Mouse (Mus musculus) megakaryocyte, embryonic 14.5 days (primary cell): ENCODE measurements around the gene Ccdc88c. TPM values are rescaled to one million over a fixed set of nuclear protein-coding genes. Genes with fewer than 3 reads are reported as not detected.

Experiments
- H3K27me3 ChIP-seq: replicated peaks from 2 replicates; pipeline ENCODE3; 2012; ENCODE audit warnings: inconsistent platforms
- H3K36me3 ChIP-seq: replicated peaks from 2 replicates; pipeline ENCODE3; 2012; ENCODE audit warnings: low read length, inconsistent platforms, mixed read lengths
- H3K4me1 ChIP-seq: 2 replicates; pipeline ENCODE4 v1.6.1; 2012; ENCODE audit warnings: inconsistent platforms
- H3K4me3 ChIP-seq: replicated peaks from 2 replicates; pipeline ENCODE3; 2012; ENCODE audit warnings: moderate library complexity, mild to moderate bottlenecking, inconsistent platforms
- H3K9me3 ChIP-seq: 2 replicates; pipeline ENCODE4 v1.6.1; 2012; ENCODE audit warnings: inconsistent platforms
- FLI1 ChIP-seq: IDR thresholded peaks from 2 replicates; pipeline ENCODE4 v1.6.1; 2012; ENCODE audit warnings: low read length, inconsistent platforms, mixed read lengths
- GATA1 ChIP-seq: IDR thresholded peaks from 3 replicates; pipeline ENCODE4 v1.6.1; 2012; ENCODE audit warnings: mixed read lengths, low read length, inconsistent platforms, borderline replicate concordance
- polyA plus RNA-seq: library from polyadenylated mRNA; stranded (reverse); fragments of >175 nt; gene quantifications from 2 replicates; pipeline ENCODE4 v1.2.3, GENCODE M21; 2012; ENCODE audit warnings: low replicate concordance; ENCODE audit not compliant: insufficient read depth

The Ccdc88c gene
- polyA plus RNA-seq, 1 experiment = 10.3 TPM

- peaks cover 29% of the 10 kb centered on the region for H3K36me3 ChIP-seq
- no peak for TF ChIP-seq FLI1
- TF ChIP-seq GATA1 = no peak
- H3K9me3 ChIP-seq = no peaks in the 10 kb centered on the region
- peaks cover 8% of the 10 kb centered on the region for H3K4me1 ChIP-seq
- no peak overlapping the region for H3K4me3 ChIP-seq
- peaks cover 45% of the 10 kb centered on the region for H3K27me3 ChIP-seq
Measured at GRCm38 (mm10) chr12:100909765-100910164, 119.1 kb downstream of the Ccdc88c start.

- Histone ChIP-seq H3K4me3 (no peak overlapping the region), H3K27me3 (peaks cover 51% of the 10 kb centered on the region), H3K9me3 (no peaks in the 10 kb centered on the region), H3K36me3 (peaks cover 19% of the 10 kb centered on the region), H3K4me1 (peaks cover 8% of the 10 kb centered on the region)
- TF ChIP-seq GATA1 (no peak), FLI1 (no peak)
Measured at GRCm38 (mm10) chr12:100908298-100909034, 120.4 kb downstream of the Ccdc88c start.

DNA sequence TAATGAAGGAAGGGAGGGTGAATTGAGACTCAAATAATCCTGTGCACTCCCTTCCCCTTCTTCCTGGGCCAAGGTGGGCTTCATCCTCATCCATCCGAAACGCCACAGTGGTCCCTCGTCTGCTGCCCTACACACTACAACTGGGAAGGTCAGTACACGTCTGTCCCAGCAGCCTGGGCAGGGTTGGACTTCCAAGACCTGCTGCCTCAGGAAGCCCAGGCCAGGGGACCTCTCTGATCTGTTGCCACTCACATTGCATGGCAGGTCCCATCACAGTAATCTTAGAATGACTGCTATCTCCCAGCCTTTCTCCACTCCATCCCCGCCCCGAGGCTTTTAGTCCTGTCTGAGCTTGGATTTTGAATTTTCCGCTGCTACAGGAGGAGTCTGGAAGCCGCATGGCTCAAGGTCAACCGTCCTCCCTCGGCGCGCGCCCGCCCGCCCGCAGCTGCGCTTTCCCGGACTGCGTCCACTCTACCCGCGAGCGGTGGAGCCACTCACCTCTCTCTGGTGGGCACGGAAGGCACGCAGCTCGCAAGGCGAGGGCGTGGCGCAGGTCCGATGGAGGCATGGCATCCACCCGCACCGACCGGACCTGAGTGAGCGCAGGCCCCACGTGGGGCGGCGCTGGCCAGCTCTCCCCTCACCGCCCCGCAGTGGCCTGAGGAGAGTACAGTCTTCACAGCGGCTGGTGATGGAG, 121.1 kb downstream of the Ccdc88c start, which contains the start of gene Gpr68:
TSS of gene Gpr68 (minus strand) at position 601 of the 700 bp plus-strand sequence.
- TF ChIP-seq GATA1 (no peak), FLI1 (no peak)
- Histone ChIP-seq H3K4me3 (peak within 1 kb of the TSS; percentile 79), H3K27me3 (peaks cover 55% of the 10 kb centered on the region), H3K36me3 (peaks cover 11% of the 10 kb centered on the region), H3K9me3 (no peaks in the 10 kb centered on the region), H3K4me1 (peaks cover 8% of the 10 kb centered on the region)

GRCm38 (mm10) chr12:100906861-100907260, 122.0 kb downstream of the Ccdc88c start:
- Histone ChIP-seq H3K9me3 (no peaks in the 10 kb centered on the region), H3K4me3 (no peak overlapping the region), H3K36me3 (peaks cover 3% of the 10 kb centered on the region), H3K4me1 (peaks cover 8% of the 10 kb centered on the region), H3K27me3 (peaks cover 62% of the 10 kb centered on the region)
- no peak for TF ChIP-seq FLI1
- TF ChIP-seq GATA1 = no peak

- Histone ChIP-seq H3K4me1 (peaks cover 18% of the 10 kb centered on the region), H3K36me3 (no peaks in the 10 kb centered on the region), H3K9me3 (no peaks in the 10 kb centered on the region), H3K27me3 (peaks cover 80% of the 10 kb centered on the region), H3K4me3 (no peak overlapping the region)
- TF ChIP-seq GATA1 (no peak), FLI1 (no peak)
Measured at GRCm38 (mm10) chr12:100903761-100904160, 125.1 kb downstream of the Ccdc88c start.

DNA sequence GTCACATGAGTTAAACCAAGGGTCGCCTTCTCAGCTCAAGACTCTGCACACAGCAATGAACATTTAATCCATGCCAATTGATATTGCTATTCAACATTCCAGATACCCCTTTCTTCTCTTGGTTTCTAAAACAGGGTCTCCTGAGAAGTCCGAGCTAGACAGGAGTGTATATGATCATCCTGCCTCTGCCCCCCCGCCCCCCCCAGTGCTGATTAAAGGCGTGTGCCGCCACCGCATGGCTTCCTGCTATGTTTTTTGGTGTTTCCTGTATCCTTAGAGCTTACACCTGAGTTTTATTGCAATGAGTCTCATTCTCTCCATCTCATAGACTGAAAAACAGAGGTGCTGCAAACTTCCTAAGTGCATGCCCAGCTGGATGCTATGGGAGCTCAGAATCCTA, 127.5 kb downstream of the Ccdc88c start:
- peaks cover 10% of the 10 kb centered on the region for H3K4me1 ChIP-seq
- H3K4me3 ChIP-seq = no peak overlapping the region
- H3K27me3 ChIP-seq = peaks cover 79% of the 10 kb centered on the region
- H3K9me3 ChIP-seq = no peaks in the 10 kb centered on the region
- TF ChIP-seq GATA1 (no peak), FLI1 (no peak)
- no peaks in the 10 kb centered on the region for H3K36me3 ChIP-seq

GRCm38 (mm10) chr12:100900901-100901300, 128.0 kb downstream of the Ccdc88c start:
- Histone ChIP-seq H3K4me1 (peaks cover 10% of the 10 kb centered on the region), H3K27me3 (peaks cover 79% of the 10 kb centered on the region), H3K9me3 (no peaks in the 10 kb centered on the region), H3K36me3 (no peaks in the 10 kb centered on the region), H3K4me3 (no peak overlapping the region)
- TF ChIP-seq FLI1 = no peak
- TF ChIP-seq GATA1 = no peak

DNA sequence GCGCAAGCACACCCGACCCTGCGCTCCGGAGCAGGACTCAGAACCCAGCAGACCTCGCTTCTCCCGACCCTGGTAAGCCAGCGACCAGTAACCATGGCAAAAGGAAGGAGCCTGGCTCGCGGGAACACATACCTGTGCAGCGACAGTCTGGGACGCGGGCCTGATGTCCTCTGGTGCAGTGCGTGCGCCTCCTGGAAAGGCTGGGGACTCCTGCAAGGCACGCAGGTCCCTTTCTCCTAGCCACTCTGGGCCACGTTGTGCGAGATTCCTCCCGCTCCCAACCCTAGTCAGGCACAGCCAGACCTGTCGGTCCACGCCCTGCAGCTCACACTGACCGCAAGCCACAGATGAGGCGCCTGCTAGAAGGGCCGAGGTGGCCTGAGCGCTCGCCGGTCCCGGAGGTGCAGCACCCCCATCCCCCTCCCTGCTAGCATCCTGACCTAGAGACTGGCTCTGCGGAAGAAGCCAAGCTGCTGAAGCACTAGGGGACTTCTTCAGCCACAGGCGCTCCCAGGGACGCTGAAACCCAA, 129.7 kb downstream of the Ccdc88c start:
- peak overlapping the region; percentile 83 for H3K4me3 ChIP-seq
- H3K36me3 ChIP-seq = no peaks in the 10 kb centered on the region
- H3K9me3 ChIP-seq = no peaks in the 10 kb centered on the region
- H3K4me1 ChIP-seq = peaks cover 10% of the 10 kb centered on the region
- H3K27me3 ChIP-seq = peaks cover 83% of the 10 kb centered on the region
- TF ChIP-seq GATA1 (no peak), FLI1 (no peak)

DNA sequence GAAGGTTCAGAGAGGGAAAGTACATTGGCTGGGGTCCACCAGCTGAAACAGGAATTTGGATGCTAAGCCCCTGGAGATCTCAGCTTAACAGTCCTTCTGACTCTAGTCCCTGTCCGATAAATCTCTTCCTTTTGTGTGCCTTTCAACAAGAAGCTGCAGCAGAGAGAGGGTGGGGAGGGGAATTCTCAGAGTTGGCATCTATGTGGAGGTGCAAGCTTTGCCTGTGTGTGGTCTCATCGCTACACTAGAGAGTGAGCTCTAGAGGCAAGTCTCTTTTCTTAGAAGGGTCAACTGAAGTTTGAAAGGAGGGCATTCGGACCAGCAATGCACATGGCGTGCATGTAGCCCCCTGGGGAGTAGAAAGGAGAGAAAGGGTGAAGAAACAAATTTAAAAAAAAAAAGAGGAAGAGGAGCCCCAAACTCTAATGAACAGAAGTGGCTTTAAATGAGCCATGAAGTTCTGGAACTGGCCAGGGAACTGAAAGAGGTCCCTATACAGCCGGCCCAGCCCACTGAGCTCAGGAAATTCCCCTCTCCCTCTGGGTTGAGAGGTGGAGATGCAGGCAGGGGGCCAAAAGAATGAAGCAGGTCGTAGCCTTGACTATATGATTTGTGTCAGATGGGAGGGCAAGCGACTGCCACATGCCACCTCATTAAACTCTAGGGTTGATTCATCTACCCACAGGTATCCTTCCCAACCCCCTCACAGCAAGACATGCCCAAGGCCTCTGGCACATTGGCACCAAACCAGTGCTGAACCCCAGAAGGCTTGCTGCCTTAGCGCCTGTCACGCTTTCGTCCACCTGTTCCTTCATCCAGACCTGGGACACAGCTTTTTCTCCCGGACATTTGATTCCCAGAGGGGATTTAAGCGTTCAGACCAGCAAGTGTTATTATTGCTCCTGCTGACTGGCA, 130.9 kb downstream of the Ccdc88c start:
- no peaks in the 10 kb centered on the region for H3K36me3 ChIP-seq
- H3K9me3 ChIP-seq = no peaks in the 10 kb centered on the region
- H3K4me1 ChIP-seq = peaks cover 10% of the 10 kb centered on the region
- TF ChIP-seq GATA1 (no peak), FLI1 (no peak)
- peaks cover 82% of the 10 kb centered on the region for H3K27me3 ChIP-seq
- H3K4me3 ChIP-seq = no peak overlapping the region
